Mouse (Mus musculus) cortical plate, adult 2 months (tissue): ENCODE data around the gene Tmem104. TPM values are rescaled to one million over a fixed set of nuclear protein-coding genes. Genes with fewer than 3 reads are reported as not detected.

Source experiments
- H3K27ac ChIP-seq: fragments of 200-500 bp; 2 replicates; pipeline ENCODE4 v1.5.1; 2012; ENCODE audit warnings: low read length, control low read depth, inconsistent platforms; ENCODE audit not compliant: insufficient read depth
- H3K4me1 ChIP-seq: fragments of 200-500 bp; 2 replicates; pipeline ENCODE4 v1.6.1; 2011; ENCODE audit warnings: low read length; ENCODE audit not compliant: control insufficient read depth, insufficient read depth
- H3K4me3 ChIP-seq: fragments of 200-500 bp; 2 replicates; pipeline ENCODE4 v1.5.1; 2011; ENCODE audit warnings: mild to moderate bottlenecking, low read length, control low read depth; ENCODE audit not compliant: insufficient read depth
- CTCF ChIP-seq: fragments of 200-500 bp; IDR thresholded peaks from 2 replicates; pipeline ENCODE4 v1.5.1; 2011; ENCODE audit warnings: mild to moderate bottlenecking, control low read depth, low read length; ENCODE audit not compliant: insufficient read depth; ENCODE audit errors: extremely low read depth
- POLR2A ChIP-seq: fragments of 200-500 bp; IDR thresholded peaks from 2 replicates; pipeline ENCODE4 v1.6.1; 2011; ENCODE audit warnings: mild to moderate bottlenecking, low read length, control low read depth; ENCODE audit not compliant: insufficient read depth; ENCODE audit errors: extremely low read depth
- polyA plus RNA-seq: library from polyadenylated mRNA; depleted of rRNA; stranded (reverse); fragments of >200 nt; gene quantifications from 2 replicates; pipeline ENCODE4 v1.2.3, GENCODE M21; 2012; rRNA removed

Tmem104 gene
- 9.5 and 10.3 TPM in 2 replicates for polyA plus RNA-seq

- Histone ChIP-seq H3K4me3 (peak within 1 kb of the TSS; percentile 84), H3K27ac (peak within 1 kb of the TSS; percentile 38; the same call in 1 of the 2 replicates), H3K4me1 (peaks cover 3% of the 10 kb centered on the region)
- peak; percentile 85 for TF ChIP-seq POLR2A
- TF ChIP-seq CTCF = no peak
These were observed at the start of gene Tmem104 for GRCm38 (mm10) chr11:115187224-115187639. Tmem104 (plus strand) TSS chr11:115187487.

GRCm38 (mm10) chr11:115138597-115139262 is 48.6 kb upstream of the Tmem104 start:
- no peak overlapping the region for H3K27ac ChIP-seq
- TF ChIP-seq CTCF = no peak
- no peak for TF ChIP-seq POLR2A
- H3K4me1 ChIP-seq = no peaks in the 10 kb centered on the region
- no peak overlapping the region for H3K4me3 ChIP-seq

- H3K27ac ChIP-seq = no peak overlapping the region
- H3K4me1 ChIP-seq = no peaks in the 10 kb centered on the region
- no peak overlapping the region for H3K4me3 ChIP-seq
- TF ChIP-seq CTCF (no peak), POLR2A (no peak)
These were observed 45.3 kb upstream of the Tmem104 start for GRCm38 (mm10) chr11:115141970-115142369.

- TF ChIP-seq POLR2A (no peak), CTCF (no peak)
- no peak overlapping the region for H3K4me3 ChIP-seq
- no peaks in the 10 kb centered on the region for H3K4me1 ChIP-seq
- no peak overlapping the region for H3K27ac ChIP-seq
These were observed 39.5 kb upstream of the Tmem104 start for GRCm38 (mm10) chr11:115147813-115148212.

GRCm38 (mm10) chr11:115150741-115151254 is 36.5 kb upstream of the Tmem104 start:
- H3K4me1 ChIP-seq = no peaks in the 10 kb centered on the region
- TF ChIP-seq CTCF (no peak), POLR2A (no peak)
- H3K27ac ChIP-seq = no peak overlapping the region

GRCm38 (mm10) chr11:115151755-115152429 is 35.4 kb upstream of the Tmem104 start:
- H3K4me3 ChIP-seq = no peak overlapping the region
- no peak for TF ChIP-seq POLR2A
- no peak for TF ChIP-seq CTCF
- no peaks in the 10 kb centered on the region for H3K4me1 ChIP-seq
- no peak overlapping the region for H3K27ac ChIP-seq

More at GRCm38 (mm10) chr11:115150741-115151254, 36.5 kb upstream of the Tmem104 start:
- no peak overlapping the region for H3K4me3 ChIP-seq

- TF ChIP-seq CTCF (no peak), POLR2A (no peak)
- Histone ChIP-seq H3K4me3 (no peak overlapping the region), H3K27ac (no peak overlapping the region), H3K4me1 (no peaks in the 10 kb centered on the region)
These were observed 34.2 kb upstream of the Tmem104 start for GRCm38 (mm10) chr11:115153088-115153487.

GRCm38 (mm10) chr11:115153699-115154292 is 33.5 kb upstream of the Tmem104 start:
- no peaks in the 10 kb centered on the region for H3K4me1 ChIP-seq
- H3K27ac ChIP-seq = no peak overlapping the region
- no peak overlapping the region for H3K4me3 ChIP-seq
- peak; percentile 60 for TF ChIP-seq CTCF
- TF ChIP-seq POLR2A = no peak

- H3K4me3 ChIP-seq = no peak overlapping the region
- no peaks in the 10 kb centered on the region for H3K4me1 ChIP-seq
- H3K27ac ChIP-seq = no peak overlapping the region
- no peak for TF ChIP-seq CTCF
- no peak for TF ChIP-seq POLR2A
These were observed 32.1 kb upstream of the Tmem104 start for GRCm38 (mm10) chr11:115155053-115155634.
